Mouse (Mus musculus): ENCODE results near the gene Haao. TPM values are rescaled to one million over a fixed set of nuclear protein-coding genes. Genes with fewer than 3 reads are reported as not detected.

Gene Haao
- polyA plus RNA-seq, 1 experiment from 2014 or later, result 0.38 TPM

DNA sequence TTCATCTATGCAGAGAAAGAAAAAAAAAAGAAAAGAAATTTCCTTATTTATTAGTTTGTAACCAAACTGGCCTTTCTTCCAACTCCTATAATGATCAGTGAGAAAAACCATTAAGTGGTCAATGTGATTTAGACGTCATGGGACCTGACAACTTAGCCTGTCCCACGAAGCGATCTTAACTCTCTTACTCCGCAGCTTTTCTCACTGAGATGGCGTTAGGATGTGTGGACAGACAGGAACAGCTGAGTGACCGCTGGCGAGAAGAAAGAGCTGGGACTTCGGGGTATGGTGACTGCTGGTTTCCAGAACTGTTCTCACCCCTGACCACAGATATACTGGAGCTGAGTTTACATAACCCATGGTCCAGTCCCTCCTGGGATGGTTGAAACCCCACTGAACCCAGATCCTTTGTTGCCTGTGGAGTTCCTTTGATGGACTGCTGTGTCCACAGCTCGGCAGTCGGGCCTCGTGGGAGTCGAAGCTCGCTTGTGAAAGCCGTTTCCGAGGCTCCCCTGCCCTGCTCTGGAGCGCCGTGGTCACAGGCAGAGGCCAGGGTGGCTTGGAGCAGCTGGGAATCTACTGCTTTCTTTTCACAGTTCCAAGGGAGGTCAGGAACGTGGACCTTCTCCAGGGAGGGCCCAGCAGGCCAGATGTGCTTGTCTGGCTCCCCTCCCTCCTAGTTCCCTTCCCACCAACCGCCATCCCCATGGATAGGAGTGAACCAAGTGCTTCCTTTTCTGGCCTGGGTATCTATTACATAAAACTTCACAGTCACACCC is 25.8 kb upstream of the Haao start:
- Histone ChIP-seq H3K9me3 (ENCODE audit: control insufficient read depth, low read length) (peaks cover 5% of the 10 kb centered on the region; the same call in 1 of the 2 replicates), H3K36me3 (ENCODE audit: control insufficient read depth, insufficient read depth, low read length) (no peaks in the 10 kb centered on the region), H3K27ac (ENCODE audit: low read depth) (peak overlapping the region; percentile 60), H3K4me2 (ENCODE audit: low read length) (peak overlapping the region; percentile 18; the same call in 1 of the 2 replicates), H3K4me3 (ENCODE audit: low read depth, low read length) (no peak overlapping the region), H3K4me1 (replicated peaks; ENCODE audit: control insufficient read depth, insufficient read depth, low read length) (peaks cover 10% of the 10 kb centered on the region; the same call in 1 of the 2 replicates), H3K9ac (ENCODE audit: low read length) (peak overlapping the region; percentile 3; the same call in 1 of the 2 replicates), H3K27me3 (replicated peaks; ENCODE audit: control insufficient read depth, insufficient read depth, low read length) (no peaks in the 10 kb centered on the region)
- WGBS, result 61% methylated on average over 19 of the region's 19 CpGs
- DNase-seq (ENCODE audit: low spot score) (no peak), ATAC-seq (replicated peaks; ENCODE audit: low FRiP score, low TSS enrichment, low read depth) (no peak)

DNA sequence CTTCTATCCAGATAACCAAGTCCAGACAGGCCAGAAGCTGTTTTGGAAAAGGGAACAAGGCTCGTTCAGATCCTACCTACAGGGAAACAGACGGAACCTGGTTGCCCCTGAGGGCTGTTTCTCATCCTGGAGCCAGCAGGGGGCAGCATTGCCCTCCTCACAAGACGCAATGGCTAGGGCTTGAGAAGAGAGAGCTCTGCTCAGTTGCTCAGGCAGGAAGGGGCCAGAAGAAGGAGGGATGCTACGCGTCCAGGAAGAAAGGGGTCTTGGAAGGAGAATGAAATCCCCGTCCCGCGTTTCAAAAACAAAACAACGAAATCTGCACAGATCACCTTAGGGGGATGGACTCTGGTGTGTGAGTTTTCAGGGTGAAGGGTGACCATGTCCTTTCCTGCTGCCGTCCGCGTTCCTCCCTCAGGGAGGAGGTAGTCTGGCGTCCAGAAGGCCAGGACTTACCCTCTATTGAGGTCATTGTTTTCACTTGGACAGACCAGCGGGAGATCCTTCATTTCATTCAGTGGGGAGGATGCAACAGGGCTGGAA is 25.1 kb upstream of the Haao start:
- Histone ChIP-seq H3K4me1 (replicated peaks; ENCODE audit: control insufficient read depth, insufficient read depth, low read length) (peaks cover 10% of the 10 kb centered on the region; the same call in 1 of the 2 replicates), H3K4me3 (ENCODE audit: low read depth, low read length) (no peak overlapping the region), H3K27ac (ENCODE audit: low read depth) (peak overlapping the region; percentile 60), H3K4me2 (ENCODE audit: low read length) (peak overlapping the region; percentile 18), H3K9me3 (ENCODE audit: control insufficient read depth, low read length) (peaks cover 5% of the 10 kb centered on the region; the same call in 1 of the 2 replicates), H3K9ac (ENCODE audit: low read length) (peak overlapping the region; percentile 20; the same call in 1 of the 2 replicates), H3K36me3 (ENCODE audit: control insufficient read depth, insufficient read depth, low read length) (no peaks in the 10 kb centered on the region), H3K27me3 (replicated peaks; ENCODE audit: control insufficient read depth, insufficient read depth, low read length) (no peaks in the 10 kb centered on the region)
- DNase-seq (ENCODE audit: low spot score) (peak; percentile 96), ATAC-seq (replicated peaks; ENCODE audit: low FRiP score, low TSS enrichment, low read depth) (peak; percentile 67; the same call in 1 of the 2 replicates)
- WGBS, result 13% methylated on average over 14 of the region's 14 CpGs

DNA sequence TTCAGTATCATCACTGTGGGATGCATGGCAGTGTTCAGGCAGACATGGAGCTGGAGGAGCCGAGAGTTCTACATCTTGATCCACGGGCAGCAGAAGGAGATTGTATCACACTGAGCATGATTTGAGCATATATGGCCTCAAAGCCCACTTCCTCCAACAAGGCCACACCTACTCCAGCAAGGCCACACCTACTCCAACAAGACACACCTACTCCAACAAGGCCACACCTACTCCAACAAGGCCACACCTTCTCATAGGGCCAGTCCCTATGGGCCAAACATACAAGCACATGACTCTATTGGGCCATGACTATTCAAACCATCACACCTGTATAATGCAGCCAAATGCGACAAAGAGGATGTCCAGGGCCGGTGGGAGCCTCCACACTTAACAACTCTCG is 23.6 kb upstream of the Haao start:
- no peak overlapping the region for H3K4me3 ChIP-seq (ENCODE audit: low read depth, low read length)
- H3K9ac ChIP-seq (ENCODE audit: low read length), result no peak overlapping the region
- DNase-seq (ENCODE audit: low spot score), result no peak
- WGBS, result 88% methylated on average over 5 of the region's 5 CpGs
- H3K36me3 ChIP-seq (ENCODE audit: control insufficient read depth, insufficient read depth, low read length), result no peaks in the 10 kb centered on the region
- no peaks in the 10 kb centered on the region for H3K9me3 ChIP-seq (ENCODE audit: control insufficient read depth, low read length)
- peaks cover 10% of the 10 kb centered on the region; the same call in 1 of the 2 replicates for H3K4me1 ChIP-seq (replicated peaks; ENCODE audit: control insufficient read depth, insufficient read depth, low read length)
- no peak for ATAC-seq (replicated peaks; ENCODE audit: low FRiP score, low TSS enrichment, low read depth)
- H3K27me3 ChIP-seq (replicated peaks; ENCODE audit: control insufficient read depth, insufficient read depth, low read length), result no peaks in the 10 kb centered on the region
- H3K27ac ChIP-seq (ENCODE audit: low read depth), result no peak overlapping the region
- no peak overlapping the region for H3K4me2 ChIP-seq (ENCODE audit: low read length)

DNA sequence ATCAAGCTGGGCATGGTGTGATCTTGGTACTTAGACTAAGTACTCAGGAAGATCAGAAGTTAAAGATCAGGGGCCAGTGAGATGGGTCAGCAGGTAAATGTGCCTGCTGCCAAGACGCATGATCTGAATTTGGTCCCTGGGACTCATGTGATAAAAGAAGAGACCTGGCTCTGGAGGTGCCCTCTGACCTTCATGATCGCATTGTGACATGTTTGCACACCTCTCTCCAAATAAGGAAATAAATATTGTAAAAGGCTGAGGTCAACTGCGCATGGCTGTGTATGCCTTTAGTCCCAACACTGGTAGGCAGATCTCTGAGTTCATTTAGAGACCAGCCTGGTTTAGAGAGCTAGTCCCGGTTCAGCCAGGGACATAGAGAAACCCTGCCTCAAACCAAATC is 22.6 kb upstream of the Haao start:
- WGBS, result 72% methylated on average over 4 of the region's 4 CpGs
- no peak for ATAC-seq (replicated peaks; ENCODE audit: low FRiP score, low TSS enrichment, low read depth)
- Histone ChIP-seq H3K9me3 (ENCODE audit: control insufficient read depth, low read length) (no peaks in the 10 kb centered on the region), H3K4me3 (ENCODE audit: low read depth, low read length) (no peak overlapping the region), H3K9ac (ENCODE audit: low read length) (no peak overlapping the region), H3K36me3 (ENCODE audit: control insufficient read depth, insufficient read depth, low read length) (no peaks in the 10 kb centered on the region), H3K4me1 (replicated peaks; ENCODE audit: control insufficient read depth, insufficient read depth, low read length) (peaks cover 10% of the 10 kb centered on the region; the same call in 1 of the 2 replicates), H3K27me3 (replicated peaks; ENCODE audit: control insufficient read depth, insufficient read depth, low read length) (no peaks in the 10 kb centered on the region), H3K4me2 (ENCODE audit: low read length) (no peak overlapping the region), H3K27ac (ENCODE audit: low read depth) (no peak overlapping the region)
- no peak for DNase-seq (ENCODE audit: low spot score)

DNA sequence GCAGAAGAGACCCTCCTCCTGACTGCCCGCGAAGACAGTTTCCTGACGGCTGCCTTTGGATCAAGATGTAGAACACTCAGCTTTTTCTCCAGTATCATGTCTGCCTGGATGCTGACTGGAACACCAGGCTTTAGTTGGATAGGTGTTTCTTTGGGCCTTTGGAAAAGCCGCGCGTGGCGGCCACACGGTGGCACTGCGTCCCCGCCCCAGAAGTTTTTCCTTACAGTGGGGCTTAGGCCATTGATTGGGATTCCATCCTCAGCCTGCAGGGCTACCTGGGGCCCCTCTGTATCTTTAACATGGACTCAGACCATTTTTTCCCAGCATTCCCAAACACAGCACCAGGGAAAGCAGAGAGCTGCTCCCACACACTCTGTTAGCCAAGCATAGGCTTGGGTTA is 18.8 kb upstream of the Haao start:
- ATAC-seq (replicated peaks; ENCODE audit: low FRiP score, low TSS enrichment, low read depth), result no peak
- H3K9me3 ChIP-seq (ENCODE audit: control insufficient read depth, low read length), result no peaks in the 10 kb centered on the region
- no peaks in the 10 kb centered on the region for H3K27me3 ChIP-seq (replicated peaks; ENCODE audit: control insufficient read depth, insufficient read depth, low read length)
- 0 out of 2 replicates have a peak, but pooled peaks cover 3% of the 10 kb centered on the region for H3K4me1 ChIP-seq (replicated peaks; ENCODE audit: control insufficient read depth, insufficient read depth, low read length)
- H3K4me3 ChIP-seq (ENCODE audit: low read depth, low read length), result no peak overlapping the region
- 19% methylated on average over 10 of the region's 10 CpGs for WGBS
- no peak overlapping the region for H3K4me2 ChIP-seq (ENCODE audit: low read length)
- H3K36me3 ChIP-seq (ENCODE audit: control insufficient read depth, insufficient read depth, low read length), result no peaks in the 10 kb centered on the region
- H3K9ac ChIP-seq (ENCODE audit: low read length), result no peak overlapping the region
- no peak overlapping the region for H3K27ac ChIP-seq (ENCODE audit: low read depth)
- DNase-seq (ENCODE audit: low spot score), result peak; percentile 78

DNA sequence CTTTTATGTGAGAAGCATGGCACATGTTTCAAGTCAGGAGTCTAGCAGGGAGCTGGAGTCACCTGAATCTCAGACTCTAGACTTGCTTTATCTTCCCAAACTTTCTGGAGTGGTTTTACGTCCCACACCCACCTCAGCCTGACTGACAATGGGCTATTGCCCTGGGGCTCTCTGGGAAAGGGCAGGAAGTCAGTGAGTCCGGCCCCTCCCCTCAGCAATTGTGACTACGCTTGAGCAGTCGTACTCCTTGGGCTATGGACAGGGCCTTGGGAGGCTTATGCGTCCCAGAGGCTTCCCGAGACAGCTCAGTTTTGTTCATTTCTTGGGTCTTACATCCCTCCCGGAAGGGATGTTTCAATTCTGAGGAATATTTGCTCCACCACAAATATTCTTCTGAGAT is 17.6 kb upstream of the Haao start:
- WGBS, result 76% methylated on average over 7 of the region's 7 CpGs
- H3K27ac ChIP-seq (ENCODE audit: low read depth), result no peak overlapping the region
- ATAC-seq (replicated peaks; ENCODE audit: low FRiP score, low TSS enrichment, low read depth) (no peak), DNase-seq (ENCODE audit: low spot score) (no peak)
- H3K27me3 ChIP-seq (replicated peaks; ENCODE audit: control insufficient read depth, insufficient read depth, low read length), result no peaks in the 10 kb centered on the region
- H3K4me3 ChIP-seq (ENCODE audit: low read depth, low read length), result no peak overlapping the region
- no peaks in the 10 kb centered on the region for H3K36me3 ChIP-seq (ENCODE audit: control insufficient read depth, insufficient read depth, low read length)
- H3K9ac ChIP-seq (ENCODE audit: low read length), result no peak overlapping the region
- no peaks in the 10 kb centered on the region for H3K9me3 ChIP-seq (ENCODE audit: control insufficient read depth, low read length)
- H3K4me2 ChIP-seq (ENCODE audit: low read length), result no peak overlapping the region
- 0 out of 2 replicates have a peak, but pooled peaks cover 3% of the 10 kb centered on the region for H3K4me1 ChIP-seq (replicated peaks; ENCODE audit: control insufficient read depth, insufficient read depth, low read length)

DNA sequence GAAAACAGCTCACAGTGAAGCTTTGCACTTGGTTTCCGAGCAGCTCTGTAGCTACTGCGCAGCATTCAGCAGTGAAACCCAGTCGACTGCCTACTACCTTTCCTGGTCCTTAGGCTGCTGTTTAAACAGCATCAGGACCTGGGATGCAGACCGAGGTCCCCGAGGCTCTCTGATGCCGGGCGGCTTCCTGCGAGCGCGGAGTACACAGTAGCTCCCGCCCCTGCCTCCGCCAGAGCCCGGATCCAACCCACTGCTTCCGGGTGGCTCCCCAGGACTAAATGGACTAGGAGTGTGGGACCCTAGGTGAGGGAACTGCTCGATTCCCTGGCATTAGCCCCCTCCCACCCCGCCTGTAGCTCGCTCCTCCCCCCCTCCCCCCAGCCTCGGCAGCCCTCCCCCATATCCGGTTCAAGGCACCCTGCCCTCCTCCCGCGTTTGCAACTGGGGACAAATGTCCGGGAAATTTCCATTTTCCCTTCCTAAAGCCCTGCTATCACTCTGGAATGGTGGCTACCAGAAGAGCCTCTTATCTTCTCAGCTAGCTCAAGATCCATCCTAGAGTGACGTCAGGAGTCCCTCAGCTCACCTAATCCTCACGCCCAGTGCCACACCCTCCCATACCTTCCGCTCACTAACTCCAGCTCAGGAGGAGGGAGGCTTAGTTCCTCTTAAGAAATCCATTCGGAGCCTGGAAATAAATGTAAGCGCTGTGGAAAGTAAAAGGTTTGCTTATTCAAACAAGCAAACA is 14.5 kb upstream of the Haao start:
- peak; percentile 65 for ATAC-seq (replicated peaks; ENCODE audit: low FRiP score, low TSS enrichment, low read depth)
- 0 out of 2 replicates have a peak, but pooled peaks cover 3% of the 10 kb centered on the region for H3K4me1 ChIP-seq (replicated peaks; ENCODE audit: control insufficient read depth, insufficient read depth, low read length)
- peak overlapping the region; percentile 73 for H3K9ac ChIP-seq (ENCODE audit: low read length)
- H3K4me2 ChIP-seq (ENCODE audit: low read length), result peak overlapping the region; percentile 58
- no peaks in the 10 kb centered on the region for H3K36me3 ChIP-seq (ENCODE audit: control insufficient read depth, insufficient read depth, low read length)
- H3K9me3 ChIP-seq (ENCODE audit: control insufficient read depth, low read length), result no peaks in the 10 kb centered on the region
- H3K27me3 ChIP-seq (replicated peaks; ENCODE audit: control insufficient read depth, insufficient read depth, low read length), result no peaks in the 10 kb centered on the region
- peak; percentile 75 for DNase-seq (ENCODE audit: low spot score)
- peak overlapping the region; percentile 61 for H3K4me3 ChIP-seq (ENCODE audit: low read depth, low read length)
- H3K27ac ChIP-seq (ENCODE audit: low read depth), result peak overlapping the region; percentile 89
- WGBS, result under 1% methylated on average over 27 of the region's 27 CpGs

DNA sequence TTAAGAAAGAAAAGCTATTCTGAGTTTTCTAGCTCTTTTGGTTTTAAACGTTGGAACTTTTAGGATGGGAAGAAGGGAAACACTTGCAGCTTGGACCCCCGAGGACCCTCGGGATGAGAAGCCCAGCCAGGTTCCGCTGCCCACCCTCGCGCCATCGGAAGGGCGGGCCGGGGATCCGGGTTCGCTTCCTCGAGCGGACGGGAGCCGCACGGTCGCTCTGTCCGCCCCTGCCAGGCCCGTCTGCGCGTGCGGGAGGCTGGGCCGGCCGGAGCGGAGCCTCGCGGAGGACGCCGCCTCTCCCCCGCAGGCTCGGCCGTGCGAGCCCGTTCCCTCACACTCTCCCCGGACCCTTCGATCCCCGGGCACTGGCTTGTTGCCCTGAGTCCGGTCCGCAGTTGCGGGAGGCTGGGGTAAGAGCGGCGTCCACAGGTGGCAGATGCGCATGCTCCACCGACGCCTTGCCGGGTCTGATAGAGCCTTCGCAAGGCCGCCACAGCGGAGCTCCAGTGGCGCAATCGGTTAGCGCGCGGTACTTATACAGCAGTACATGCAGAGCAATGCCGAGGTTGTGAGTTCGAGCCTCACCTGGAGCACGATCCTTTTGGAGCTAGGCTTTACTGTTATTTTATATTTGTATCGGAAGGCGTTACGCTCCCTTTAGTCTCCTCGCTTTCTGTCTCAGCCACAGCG is 13.8 kb upstream of the Haao start:
- under 1% methylated on average over 62 of the region's 62 CpGs for WGBS
- H3K27ac ChIP-seq (ENCODE audit: low read depth), result peak overlapping the region; percentile 89
- H3K4me2 ChIP-seq (ENCODE audit: low read length), result peak overlapping the region; percentile 58
- no peaks in the 10 kb centered on the region for H3K27me3 ChIP-seq (replicated peaks; ENCODE audit: control insufficient read depth, insufficient read depth, low read length)
- H3K36me3 ChIP-seq (ENCODE audit: control insufficient read depth, insufficient read depth, low read length), result no peaks in the 10 kb centered on the region
- ATAC-seq (replicated peaks; ENCODE audit: low FRiP score, low TSS enrichment, low read depth) (peak; percentile 92), DNase-seq (ENCODE audit: low spot score) (peak; percentile 100)
- H3K9me3 ChIP-seq (ENCODE audit: control insufficient read depth, low read length), result no peaks in the 10 kb centered on the region
- H3K4me1 ChIP-seq (replicated peaks; ENCODE audit: control insufficient read depth, insufficient read depth, low read length), result 0 out of 2 replicates have a peak, but pooled peaks cover 3% of the 10 kb centered on the region
- H3K4me3 ChIP-seq (ENCODE audit: low read depth, low read length), result peak overlapping the region; percentile 61
- H3K9ac ChIP-seq (ENCODE audit: low read length), result peak overlapping the region; percentile 73

Data from intestine, embryonic 14.5 days (tissue).